Mouse (Mus musculus) liver, adult 2 months (tissue): ENCODE results near the gene Nxt2. TPM values are rescaled to one million over a fixed set of nuclear protein-coding genes. Genes with fewer than 3 reads are reported as not detected.
A peak's percentile ranks its signal among the peaks of the same experiment; 100 is the strongest.
"Not testable (repeated sequence)": the region's sequence is repeated elsewhere in the genome, so short reads cannot be mapped to it uniquely, and the experiment has no call there.

Experiments
- DNase-seq: peaks from one replicate; pipeline ENCODE4 v3.0.0-alpha.2; 2011; ENCODE audit warnings: low read depth, low spot score; ENCODE audit errors: extremely low read depth
- H3K27ac ChIP-seq: fragments of 200-500 bp; replicated peaks from 2 replicates; pipeline ENCODE4 v1.5.1; 2012; ENCODE audit warnings: low read depth, mild to moderate bottlenecking, control low read depth, inconsistent platforms, low read length; ENCODE audit not compliant: insufficient read depth
- H3K27me3 ChIP-seq: fragments of 200-500 bp; 2 replicates; pipeline ENCODE4 v1.6.1; 2012; ENCODE audit warnings: mild to moderate bottlenecking, moderate library complexity, low read length, inconsistent platforms; ENCODE audit not compliant: control insufficient read depth, insufficient read depth
- H3K36me3 ChIP-seq: fragments of 200-500 bp; 2 replicates; pipeline ENCODE4 v1.6.1; 2012; ENCODE audit warnings: low read length, inconsistent platforms; ENCODE audit not compliant: control insufficient read depth, insufficient read depth
- H3K4me1 ChIP-seq: fragments of 200-500 bp; 2 replicates; pipeline ENCODE4 v1.6.1; 2011; ENCODE audit warnings: low read length; ENCODE audit not compliant: control insufficient read depth, insufficient read depth
- H3K4me3 ChIP-seq: fragments of 200-500 bp; 2 replicates; pipeline ENCODE4 v1.5.1; 2011; ENCODE audit warnings: low read depth, mild to moderate bottlenecking, control low read depth, low read length, moderate library complexity; ENCODE audit not compliant: insufficient read depth
- H3K79me2 ChIP-seq: fragments of 200-500 bp; 2 replicates; pipeline ENCODE4 v1.6.1; 2012; ENCODE audit warnings: inconsistent platforms, mild to moderate bottlenecking, low read length, moderate library complexity; ENCODE audit not compliant: control insufficient read depth, insufficient read depth
- H3K9ac ChIP-seq: fragments of 200-500 bp; 2 replicates; pipeline ENCODE4 v1.6.1; 2012; ENCODE audit warnings: low read depth, mild to moderate bottlenecking, control low read depth, inconsistent platforms, low read length
- CTCF ChIP-seq: fragments of 200-500 bp; IDR thresholded peaks from 2 replicates; pipeline ENCODE4 v1.5.1; 2011; ENCODE audit warnings: low read depth, low read length, control low read depth
- POLR2A ChIP-seq: fragments of 200-500 bp; IDR thresholded peaks from 2 replicates; pipeline ENCODE4 v1.6.1; 2011; ENCODE audit warnings: low read length, control low read depth; ENCODE audit not compliant: insufficient read depth; ENCODE audit errors: extremely low read depth
- WGBS: fragments of 180-500 bp; shearing (Covaris S2); methylation state at CpG from one replicate; pipeline ENCODE4 v1.1.7; 2018; 5-methylcytosine and 5-hydroxymethylcytosine counted together
- polyA plus RNA-seq: library from polyadenylated mRNA; depleted of rRNA; stranded (reverse); fragments of >200 nt; gene quantifications from 2 replicates; pipeline ENCODE4 v1.2.3, GENCODE M21; 2012
- total RNA-seq: library from RNA; depleted of rRNA; stranded (reverse); fragments of >200 nt; gene quantifications from 2 replicates; pipeline ENCODE4 v1.2.3, GENCODE M21; 2014

Nxt2 gene
- total and polyA plus RNA-seq, 2 experiments = 4.4 to 31.9 TPM

DNA sequence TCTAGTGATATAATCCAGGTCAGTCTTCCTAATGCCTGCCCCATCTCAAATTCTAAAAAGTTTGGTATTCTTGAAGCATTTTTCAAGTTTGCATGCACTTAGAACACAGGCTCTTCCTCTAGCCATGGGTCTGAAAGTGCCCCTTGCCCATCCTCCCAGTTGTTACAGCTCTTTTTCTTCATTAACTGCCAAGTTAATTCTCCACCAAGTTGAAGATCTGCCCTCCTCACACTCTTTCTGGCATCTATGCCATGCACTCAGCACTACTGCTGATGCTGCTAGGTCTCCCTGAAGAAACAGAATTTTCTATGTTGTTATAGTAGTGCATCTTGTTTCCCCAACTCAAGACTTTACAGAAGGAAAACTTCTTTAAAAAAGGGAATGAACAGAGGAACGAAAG is 31.0 kb upstream of the Nxt2 start:
- WGBS = 74% methylated on average over 1 of the region's 1 CpGs

DNA sequence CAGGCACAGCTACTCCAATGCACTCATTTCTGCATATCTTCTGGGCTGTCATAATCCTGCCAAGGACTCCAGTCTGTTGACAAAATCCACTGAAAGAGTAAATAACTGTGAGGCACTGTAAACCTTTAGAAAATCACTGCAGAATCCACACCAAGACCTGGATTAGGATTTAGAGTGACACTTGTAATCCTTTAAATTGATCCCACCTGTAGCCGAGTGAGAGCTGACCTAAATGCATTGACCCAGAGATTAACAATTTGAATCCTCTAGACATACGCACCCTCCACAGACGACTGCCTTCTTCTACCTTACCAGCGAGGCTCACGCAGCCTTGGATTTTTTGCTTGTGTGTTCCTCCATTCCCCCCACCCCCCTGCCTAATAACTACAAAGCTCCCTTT is 29.7 kb upstream of the Nxt2 start, which contains the start of gene Gucy2f:
Gene Gucy2f, minus strand, starts transcription at position 101 of the 400 bp plus-strand sequence.
- Histone ChIP-seq H3K36me3 (no peaks in the 10 kb centered on the region), H3K9ac (no peak within 1 kb of the TSS), H3K4me1 (no peaks in the 10 kb centered on the region), H3K79me2 (no peaks in the 10 kb centered on the region), H3K4me3 (no peak within 1 kb of the TSS), H3K27ac (no peak within 1 kb of the TSS), H3K27me3 (no peaks in the 10 kb centered on the region)
- DNase-seq = no peak
- TF ChIP-seq POLR2A (no peak), CTCF (no peak)
- WGBS = 60% methylated on average over 5 of the region's 5 CpGs

More for the DNA sequence above, 31.0 kb upstream of the Nxt2 start:
- DNase-seq = no peak
- Histone ChIP-seq H3K27ac (no peak overlapping the region), H3K36me3 (no peaks in the 10 kb centered on the region), H3K9ac (no peak overlapping the region), H3K4me3 (no peak overlapping the region), H3K27me3 (no peaks in the 10 kb centered on the region), H3K79me2 (no peaks in the 10 kb centered on the region), H3K4me1 (no peaks in the 10 kb centered on the region)
- TF ChIP-seq CTCF (no peak), POLR2A (no peak)

DNA sequence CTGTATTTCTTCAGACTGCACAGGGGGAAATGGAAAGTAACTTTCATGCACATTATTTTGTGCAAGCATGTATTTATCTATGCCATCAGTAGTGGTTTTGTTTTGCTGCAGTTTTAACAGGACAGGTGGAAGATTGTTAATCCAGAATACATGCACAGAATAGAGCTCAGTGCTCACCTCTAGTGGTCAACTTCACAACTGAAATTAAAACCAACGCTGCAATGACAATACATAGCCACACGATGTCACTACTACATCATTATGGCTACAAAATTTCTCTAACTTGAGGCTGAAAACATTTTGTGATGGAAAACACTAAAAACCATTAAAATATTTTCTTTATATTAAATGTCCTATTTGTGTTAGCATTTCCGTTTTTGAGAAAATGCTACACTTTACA is 26.3 kb upstream of the Nxt2 start:
- no peak overlapping the region for H3K9ac ChIP-seq
- no peak overlapping the region for H3K4me3 ChIP-seq
- no peaks in the 10 kb centered on the region for H3K4me1 ChIP-seq
- no peaks in the 10 kb centered on the region for H3K36me3 ChIP-seq
- H3K79me2 ChIP-seq = no peaks in the 10 kb centered on the region
- TF ChIP-seq CTCF (peak; percentile 52), POLR2A (no peak)
- DNase-seq = peak; percentile 40
- 0% methylated on average over 3 of the region's 3 CpGs for WGBS
- H3K27ac ChIP-seq = no peak overlapping the region
- H3K27me3 ChIP-seq = no peaks in the 10 kb centered on the region

DNA sequence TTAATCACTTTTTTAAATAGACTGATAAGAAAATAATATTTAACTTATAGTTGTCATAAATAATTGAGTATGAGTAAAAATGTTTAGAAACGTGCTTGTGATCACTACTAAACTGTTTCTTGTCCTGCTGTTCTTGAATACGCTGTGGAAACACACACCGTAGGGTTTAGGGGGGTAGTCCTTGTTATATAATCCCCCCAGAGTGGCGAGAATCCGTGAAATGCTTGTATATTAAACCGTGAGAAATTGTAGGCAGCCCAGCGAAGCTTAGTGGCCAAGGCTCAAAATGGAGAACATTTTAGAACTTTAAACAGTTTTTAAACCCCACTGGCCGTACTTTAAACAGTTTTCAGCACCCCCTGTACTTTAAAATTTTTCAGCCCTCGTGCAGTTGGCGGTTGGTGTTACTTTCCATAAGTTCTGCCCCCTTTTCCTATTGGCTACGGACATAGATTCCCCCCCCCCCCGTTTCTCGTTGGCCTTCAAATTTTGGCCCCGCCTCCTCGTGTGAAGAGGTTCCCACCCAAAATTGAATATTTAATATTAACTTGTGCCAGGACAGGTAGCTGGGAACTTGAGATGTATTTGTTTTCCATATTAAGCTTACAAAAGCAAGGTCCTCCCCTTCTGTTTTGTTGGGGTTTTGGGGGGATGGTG is 956 bp downstream of the Nxt2 start:
- H3K27me3 ChIP-seq = no peaks in the 10 kb centered on the region
- peak overlapping the region; percentile 61 for H3K4me3 ChIP-seq
- no peaks in the 10 kb centered on the region for H3K79me2 ChIP-seq
- H3K9ac ChIP-seq = peak overlapping the region; percentile 47; the same call in 1 of the 2 replicates
- H3K27ac ChIP-seq = peak overlapping the region; percentile 91
- 3% methylated on average over 15 of the region's 15 CpGs for WGBS
- H3K36me3 ChIP-seq = no peaks in the 10 kb centered on the region
- DNase-seq = no peak
- TF ChIP-seq CTCF (no peak), POLR2A (no peak)
- H3K4me1 ChIP-seq = no peaks in the 10 kb centered on the region

DNA sequence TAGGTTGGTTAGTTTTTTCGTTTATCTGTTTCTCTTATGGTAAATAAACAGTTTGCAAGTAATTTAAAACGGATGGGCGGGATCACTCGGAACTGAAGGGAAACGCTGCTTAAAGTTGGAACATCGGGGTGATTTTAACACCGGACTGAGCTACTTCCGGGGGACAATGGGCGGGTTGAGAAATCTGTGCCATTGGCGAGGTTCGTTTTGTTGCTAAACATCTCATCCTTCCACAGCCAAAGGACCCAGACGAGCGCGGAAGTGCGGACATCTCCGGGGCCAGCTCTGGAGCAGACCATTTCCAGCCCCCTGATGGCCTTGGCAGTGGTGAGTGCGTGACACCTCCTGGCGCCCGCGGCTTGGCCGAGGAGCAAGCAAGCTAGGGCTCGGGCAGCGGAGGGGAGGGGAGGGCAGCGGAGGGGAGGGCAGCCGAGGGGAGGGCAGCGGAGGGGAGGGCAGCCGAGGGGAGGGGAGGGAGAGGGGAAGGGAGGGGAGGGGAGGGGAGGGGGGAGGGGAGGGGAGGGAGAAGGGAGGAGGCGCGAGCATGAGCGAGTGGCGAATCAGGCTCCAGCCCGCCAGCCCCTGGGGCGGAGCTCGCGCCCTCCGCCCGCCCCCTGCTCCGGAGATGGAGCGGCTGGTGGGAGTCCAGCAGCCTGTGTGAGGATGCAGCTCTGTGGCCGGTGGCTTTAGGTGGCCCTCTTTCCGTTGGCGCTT is 1.6 kb downstream of the Nxt2 start:
- 0% methylated on average over 36 of the region's 42 CpGs for WGBS
- Histone ChIP-seq H3K4me1 (no peaks in the 10 kb centered on the region), H3K9ac (peak overlapping the region; percentile 85), H3K27me3 (no peaks in the 10 kb centered on the region), H3K36me3 (no peaks in the 10 kb centered on the region), H3K4me3 (peak overlapping the region; percentile 88), H3K79me2 (no peaks in the 10 kb centered on the region), H3K27ac (peak overlapping the region; percentile 91)
- no peak for TF ChIP-seq CTCF
- TF ChIP-seq POLR2A = no peak
- DNase-seq = peak; percentile 85

DNA sequence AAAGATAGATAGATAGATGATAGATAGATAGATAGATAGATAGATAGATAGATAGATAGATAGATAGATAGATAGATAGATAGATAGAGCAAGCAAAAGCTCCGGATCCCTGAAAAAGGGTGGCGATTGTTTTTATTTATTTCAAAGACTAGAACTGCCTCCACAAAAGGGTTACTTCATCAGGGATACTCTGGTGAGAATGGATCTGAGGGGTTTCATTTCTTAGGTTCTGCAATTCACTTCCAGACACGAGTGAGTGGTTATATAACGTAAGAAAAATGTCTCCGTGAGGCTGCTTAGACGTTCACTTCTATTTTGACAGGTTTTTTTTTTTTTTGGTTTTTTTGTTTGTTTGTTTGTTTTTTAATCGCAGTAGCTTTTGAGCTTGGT is 2.2 kb downstream of the Nxt2 start:
- Histone ChIP-seq H3K4me3 (peak overlapping the region; percentile 88), H3K27me3 (no peaks in the 10 kb centered on the region), H3K4me1 (no peaks in the 10 kb centered on the region), H3K79me2 (no peaks in the 10 kb centered on the region), H3K27ac (no peak overlapping the region), H3K36me3 (no peaks in the 10 kb centered on the region), H3K9ac (no peak overlapping the region)
- no peak for DNase-seq
- 7% methylated on average over 7 of the region's 7 CpGs for WGBS
- TF ChIP-seq POLR2A = no peak
- TF ChIP-seq CTCF = no peak

DNA sequence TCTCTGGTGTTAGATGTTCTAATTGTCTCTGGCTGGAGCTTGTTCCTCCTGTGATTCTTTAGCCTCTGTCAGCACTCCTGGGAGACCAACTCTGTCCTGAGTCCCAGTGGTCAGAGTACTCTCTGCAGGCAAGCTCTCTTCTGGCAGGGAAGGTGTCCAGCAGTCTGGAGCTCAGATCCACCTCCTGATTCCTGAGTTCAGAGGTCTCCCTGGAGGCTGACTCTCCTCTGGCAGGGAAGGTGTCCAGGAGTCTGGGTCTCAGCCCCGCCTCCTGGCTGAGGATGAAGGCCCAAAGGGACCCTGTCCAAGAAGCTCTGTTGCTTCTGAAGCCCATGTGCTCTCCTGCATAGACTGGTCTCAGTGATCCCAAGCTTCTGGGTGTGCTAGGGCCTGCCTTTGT is 9.6 kb downstream of the Nxt2 start:
- DNase-seq = peak; percentile 72
- H3K79me2 ChIP-seq, H3K36me3 ChIP-seq, H3K4me1 ChIP-seq, H3K9ac ChIP-seq, H3K4me3 ChIP-seq, H3K27me3 ChIP-seq: not testable (repeated sequence)
- 33% methylated on average over 1 of the region's 1 CpGs for WGBS
- peak overlapping the region; percentile 48 for H3K27ac ChIP-seq
